Mouse (Mus musculus) erythroblast, embryonic 14.5 days (primary cell): ENCODE measurements around the gene Mapk3.

Experiments used
- GATA1 ChIP-seq: IDR thresholded peaks from 2 replicates; pipeline ENCODE4 v1.6.1; 2012; ENCODE audit warnings: low read length, inconsistent platforms, mixed read lengths
- TAL1 ChIP-seq: IDR thresholded peaks from 3 replicates; pipeline ENCODE4 v1.6.1; 2012; ENCODE audit warnings: low read length, inconsistent platforms, mixed read lengths

DNA sequence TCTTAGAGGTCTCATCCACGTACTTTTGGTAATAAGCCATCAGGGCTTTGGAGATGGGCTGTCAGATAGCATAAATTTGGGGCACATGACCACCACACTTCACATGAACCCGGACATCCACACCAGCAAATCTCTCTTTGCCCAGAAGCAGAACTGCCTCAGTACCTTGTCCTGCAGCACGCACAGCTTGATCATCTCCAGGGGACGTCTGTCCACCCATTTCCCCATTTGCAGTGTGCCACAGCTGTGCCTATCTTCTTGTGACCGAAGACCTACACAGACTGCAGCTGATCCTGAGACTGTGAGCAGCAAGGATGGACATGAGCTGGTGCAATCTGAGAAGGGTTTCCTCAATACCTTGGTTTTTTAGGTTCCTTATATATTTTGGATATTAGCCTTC, 33.7 kb upstream of the Mapk3 start:
- TF ChIP-seq GATA1 (no peak), TAL1 (no peak)
